Mouse (Mus musculus): ENCODE results near the gene Ehbp1l1. TPM values are rescaled to one million over a fixed set of nuclear protein-coding genes. Genes with fewer than 3 reads are reported as not detected.

The Ehbp1l1 gene
- polyA plus RNA-seq, 1 experiment from 2014 or later: 5.4 TPM

- DNase-seq (ENCODE audit: low spot score, missing footprints): no peak
- Histone ChIP-seq H3K4me1 (ENCODE audit: control insufficient read depth, insufficient read depth, low read length) (peaks cover 40% of the 10 kb centered on the region), H3K27ac (ENCODE audit: low read depth, low read length) (no peak overlapping the region)
Measured at GRCm38 (mm10) chr19:5726961-5727578, 953 bp upstream of the Ehbp1l1 start.

GRCm38 (mm10) chr19:5725029-5725707 is 949 bp downstream of the Ehbp1l1 start:
- no peak for DNase-seq (ENCODE audit: low spot score, missing footprints)
- WGBS: 82% methylated on average over 12 of the region's 12 CpGs
- Histone ChIP-seq H3K4me1 (ENCODE audit: control insufficient read depth, insufficient read depth, low read length) (peaks cover 26% of the 10 kb centered on the region), H3K27me3 (ENCODE audit: control insufficient read depth, insufficient read depth, low read length) (no peaks in the 10 kb centered on the region), H3K4me3 (ENCODE audit: low read depth, low read length) (peak overlapping the region; percentile 11; the same call in 1 of the 2 replicates), H3K4me2 (peak overlapping the region; percentile 40), H3K9me3 (ENCODE audit: control insufficient read depth, low read length) (no peaks in the 10 kb centered on the region), H3K27ac (ENCODE audit: low read depth, low read length) (no peak overlapping the region), H3K36me3 (ENCODE audit: control insufficient read depth, insufficient read depth, low read length) (peaks cover 16% of the 10 kb centered on the region), H3K9ac (ENCODE audit: low read length) (no peak overlapping the region)
- no peak for ATAC-seq (ENCODE audit: low FRiP score)

More at GRCm38 (mm10) chr19:5726961-5727578, 953 bp upstream of the Ehbp1l1 start:
- Histone ChIP-seq H3K4me2 (peak overlapping the region; percentile 67), H3K27me3 (ENCODE audit: control insufficient read depth, insufficient read depth, low read length) (no peaks in the 10 kb centered on the region), H3K9me3 (ENCODE audit: control insufficient read depth, low read length) (no peaks in the 10 kb centered on the region), H3K4me3 (ENCODE audit: low read depth, low read length) (peak overlapping the region; percentile 95), H3K36me3 (ENCODE audit: control insufficient read depth, insufficient read depth, low read length) (0 out of 2 replicates have a peak, but pooled peaks cover 2% of the 10 kb centered on the region), H3K9ac (ENCODE audit: low read length) (peak overlapping the region; percentile 34; the same call in 1 of the 2 replicates)
- WGBS: 79% methylated on average over 15 of the region's 15 CpGs
- no peak for ATAC-seq (ENCODE audit: low FRiP score)

DNA sequence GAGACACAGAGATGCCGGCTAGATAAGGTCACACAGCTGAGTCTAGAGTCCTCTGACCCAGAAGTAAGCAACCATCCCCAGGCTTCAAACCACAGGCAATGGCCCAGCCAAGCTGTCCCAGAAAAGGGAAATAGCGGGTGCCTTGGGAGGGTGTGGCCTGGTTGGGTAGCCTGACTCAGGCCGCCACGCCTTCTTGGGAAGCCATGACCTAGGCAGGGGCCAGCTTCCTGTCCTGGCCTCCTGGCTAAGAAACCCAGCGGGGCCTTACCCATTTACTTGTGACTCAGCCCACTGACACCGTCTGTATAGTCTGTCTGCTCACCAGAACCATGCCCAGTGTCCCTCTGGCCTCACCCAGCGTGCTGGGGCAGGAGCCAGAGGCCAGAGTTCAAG is 1.6 kb downstream of the Ehbp1l1 start:
- peaks cover 22% of the 10 kb centered on the region for H3K4me1 ChIP-seq (ENCODE audit: control insufficient read depth, insufficient read depth, low read length)
- no peak overlapping the region for H3K9ac ChIP-seq (ENCODE audit: low read length)
- WGBS: 77% methylated on average over 7 of the region's 7 CpGs

GRCm38 (mm10) chr19:5723934-5724548 is 2.1 kb downstream of the Ehbp1l1 start:
- H3K4me3 ChIP-seq (ENCODE audit: low read depth, low read length): no peak overlapping the region
- no peak overlapping the region; the same call in 1 of the 2 replicates for H3K9ac ChIP-seq (ENCODE audit: low read length)
- H3K4me2 ChIP-seq: no peak overlapping the region
- peaks cover 24% of the 10 kb centered on the region for H3K36me3 ChIP-seq (ENCODE audit: control insufficient read depth, insufficient read depth, low read length)
- no peaks in the 10 kb centered on the region for H3K9me3 ChIP-seq (ENCODE audit: control insufficient read depth, low read length)
- peaks cover 22% of the 10 kb centered on the region for H3K4me1 ChIP-seq (ENCODE audit: control insufficient read depth, insufficient read depth, low read length)
- no peak for DNase-seq (ENCODE audit: low spot score, missing footprints)
- 64% methylated on average over 4 of the region's 4 CpGs for WGBS
- no peak overlapping the region for H3K27ac ChIP-seq (ENCODE audit: low read depth, low read length)
- no peak for ATAC-seq (ENCODE audit: low FRiP score)
- no peaks in the 10 kb centered on the region for H3K27me3 ChIP-seq (ENCODE audit: control insufficient read depth, insufficient read depth, low read length)

More for the DNA sequence above, 1.6 kb downstream of the Ehbp1l1 start:
- Histone ChIP-seq H3K9me3 (ENCODE audit: control insufficient read depth, low read length) (no peaks in the 10 kb centered on the region), H3K27ac (ENCODE audit: low read depth, low read length) (no peak overlapping the region), H3K36me3 (ENCODE audit: control insufficient read depth, insufficient read depth, low read length) (peaks cover 23% of the 10 kb centered on the region), H3K4me2 (no peak overlapping the region), H3K4me3 (ENCODE audit: low read depth, low read length) (no peak overlapping the region; the same call in 1 of the 2 replicates), H3K27me3 (ENCODE audit: control insufficient read depth, insufficient read depth, low read length) (no peaks in the 10 kb centered on the region)
- no peak for ATAC-seq (ENCODE audit: low FRiP score)
- no peak for DNase-seq (ENCODE audit: low spot score, missing footprints)

- no peak overlapping the region for H3K4me3 ChIP-seq (ENCODE audit: low read depth, low read length)
- DNase-seq (ENCODE audit: low spot score, missing footprints) (no peak), ATAC-seq (ENCODE audit: low FRiP score) (no peak)
- H3K4me2 ChIP-seq: no peak overlapping the region
- H3K4me1 ChIP-seq (ENCODE audit: control insufficient read depth, insufficient read depth, low read length): peaks cover 15% of the 10 kb centered on the region
- no peaks in the 10 kb centered on the region for H3K27me3 ChIP-seq (ENCODE audit: control insufficient read depth, insufficient read depth, low read length)
- peaks cover 24% of the 10 kb centered on the region for H3K36me3 ChIP-seq (ENCODE audit: control insufficient read depth, insufficient read depth, low read length)
- no peak overlapping the region for H3K27ac ChIP-seq (ENCODE audit: low read depth, low read length)
- H3K9ac ChIP-seq (ENCODE audit: low read length): no peak overlapping the region
- no peaks in the 10 kb centered on the region for H3K9me3 ChIP-seq (ENCODE audit: control insufficient read depth, low read length)
- WGBS: 88% methylated on average over 7 of the region's 7 CpGs
Measured at GRCm38 (mm10) chr19:5722848-5723425, 3.2 kb downstream of the Ehbp1l1 start.

DNA sequence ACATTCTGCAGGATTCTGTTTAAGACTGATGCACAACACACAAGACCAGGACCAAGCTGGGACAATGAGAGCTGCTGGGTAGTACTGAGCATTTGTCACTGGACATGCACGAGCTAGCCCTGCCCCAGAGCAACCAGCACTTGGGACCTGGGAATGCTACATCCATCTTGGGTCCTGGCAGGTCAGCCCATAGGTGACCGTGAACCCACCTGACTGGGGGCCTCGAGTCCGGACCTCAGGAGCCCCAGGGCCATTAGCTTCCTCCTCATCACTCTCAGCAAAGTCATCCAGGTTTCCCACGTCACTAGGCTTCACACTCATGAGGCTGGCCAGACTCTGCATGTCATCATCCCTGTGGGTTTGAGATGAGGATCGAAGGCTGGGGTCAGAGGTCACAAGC is 4.9 kb downstream of the Ehbp1l1 start:
- H3K4me3 ChIP-seq (ENCODE audit: low read depth, low read length): no peak overlapping the region
- 85% methylated on average over 6 of the region's 6 CpGs for WGBS
- no peaks in the 10 kb centered on the region for H3K27me3 ChIP-seq (ENCODE audit: control insufficient read depth, insufficient read depth, low read length)
- peaks cover 24% of the 10 kb centered on the region for H3K36me3 ChIP-seq (ENCODE audit: control insufficient read depth, insufficient read depth, low read length)
- H3K27ac ChIP-seq (ENCODE audit: low read depth, low read length): no peak overlapping the region
- DNase-seq (ENCODE audit: low spot score, missing footprints) (no peak), ATAC-seq (ENCODE audit: low FRiP score) (no peak)
- H3K9ac ChIP-seq (ENCODE audit: low read length): no peak overlapping the region
- H3K4me1 ChIP-seq (ENCODE audit: control insufficient read depth, insufficient read depth, low read length): peaks cover 10% of the 10 kb centered on the region
- no peak overlapping the region for H3K4me2 ChIP-seq
- H3K9me3 ChIP-seq (ENCODE audit: control insufficient read depth, low read length): no peaks in the 10 kb centered on the region

DNA sequence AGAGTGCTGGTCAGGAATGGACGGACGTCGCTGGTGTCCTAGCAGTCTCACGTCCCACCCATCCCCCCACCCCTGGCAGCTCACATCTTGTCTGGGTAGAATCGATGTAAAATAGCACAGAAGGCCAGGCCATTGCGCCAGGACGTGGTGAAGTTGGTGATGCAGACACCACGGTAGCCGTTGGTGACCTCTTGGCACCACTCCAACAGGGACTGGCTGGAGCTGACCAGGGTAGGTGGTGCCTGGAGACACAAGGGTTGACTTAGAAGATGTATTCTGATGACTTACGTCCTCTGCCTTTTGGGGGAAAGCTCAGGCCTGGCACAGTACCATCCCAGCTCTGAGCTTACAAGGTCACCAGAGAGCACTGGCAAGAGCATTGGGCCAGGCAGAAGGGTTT is 9.2 kb downstream of the Ehbp1l1 start:
- H3K4me2 ChIP-seq: no peak overlapping the region
- H3K9ac ChIP-seq (ENCODE audit: low read length): no peak overlapping the region
- ATAC-seq (ENCODE audit: low FRiP score) (peak; percentile 39; the same call in 1 of the 2 replicates), DNase-seq (ENCODE audit: low spot score, missing footprints) (peak; percentile 84)
- H3K9me3 ChIP-seq (ENCODE audit: control insufficient read depth, low read length): no peaks in the 10 kb centered on the region
- H3K4me1 ChIP-seq (ENCODE audit: control insufficient read depth, insufficient read depth, low read length): peaks cover 19% of the 10 kb centered on the region
- WGBS: 58% methylated on average over 10 of the region's 10 CpGs
- no peak overlapping the region for H3K27ac ChIP-seq (ENCODE audit: low read depth, low read length)
- no peaks in the 10 kb centered on the region for H3K27me3 ChIP-seq (ENCODE audit: control insufficient read depth, insufficient read depth, low read length)
- peaks cover 22% of the 10 kb centered on the region for H3K36me3 ChIP-seq (ENCODE audit: control insufficient read depth, insufficient read depth, low read length)
- no peak overlapping the region for H3K4me3 ChIP-seq (ENCODE audit: low read depth, low read length)

DNA sequence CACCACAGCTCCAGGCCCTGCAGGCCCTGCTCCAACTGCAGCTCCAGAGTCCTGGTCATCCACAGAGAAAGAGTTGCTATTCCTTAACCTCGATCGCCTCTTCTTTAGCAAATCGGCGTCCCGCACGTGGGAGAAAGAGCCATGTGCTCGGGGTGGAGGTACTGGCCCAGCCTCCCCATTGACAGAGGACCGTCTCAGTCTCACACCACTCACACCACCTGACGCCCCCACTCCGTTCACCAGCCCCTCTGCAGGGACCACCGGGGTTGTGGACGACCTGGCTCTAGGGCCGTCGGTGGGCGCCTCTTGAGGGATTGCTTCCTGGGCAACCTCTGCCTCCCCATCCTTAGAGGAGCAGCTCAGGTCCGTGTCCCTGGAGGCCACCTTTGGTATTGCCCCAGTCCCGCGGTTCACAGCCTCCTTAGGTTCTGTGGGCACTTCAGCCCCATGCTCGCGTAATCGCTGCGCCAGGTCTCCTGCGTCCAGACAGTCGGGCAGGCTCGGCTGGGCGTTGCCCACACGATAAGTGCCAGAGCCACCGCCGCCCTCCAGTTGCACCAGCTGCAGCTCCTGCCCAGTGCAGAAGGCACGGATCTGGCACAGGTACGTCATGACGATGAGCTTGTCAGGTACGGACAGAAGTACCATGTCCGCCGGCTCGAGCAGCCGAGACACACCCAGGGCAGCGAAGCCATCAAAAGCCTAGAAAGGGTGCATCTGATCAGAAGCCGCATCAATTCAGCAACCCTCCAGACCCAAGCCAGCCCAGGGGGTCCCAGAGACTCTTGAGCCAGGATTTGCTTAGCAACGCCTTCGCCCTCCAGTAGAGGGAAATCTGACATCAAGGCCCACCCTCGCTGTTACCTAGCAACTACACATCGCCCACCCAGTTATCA is 10.1 kb downstream of the Ehbp1l1 start:
- Histone ChIP-seq H3K27ac (ENCODE audit: low read depth, low read length) (no peak overlapping the region), H3K4me3 (ENCODE audit: low read depth, low read length) (no peak overlapping the region), H3K4me1 (ENCODE audit: control insufficient read depth, insufficient read depth, low read length) (peaks cover 19% of the 10 kb centered on the region), H3K36me3 (ENCODE audit: control insufficient read depth, insufficient read depth, low read length) (peaks cover 18% of the 10 kb centered on the region), H3K4me2 (peak overlapping the region; percentile 40), H3K27me3 (ENCODE audit: control insufficient read depth, insufficient read depth, low read length) (no peaks in the 10 kb centered on the region), H3K9ac (ENCODE audit: low read length) (peak overlapping the region; percentile 40), H3K9me3 (ENCODE audit: control insufficient read depth, low read length) (no peaks in the 10 kb centered on the region)
- peak; percentile 78 for ATAC-seq (ENCODE audit: low FRiP score)
- DNase-seq (ENCODE audit: low spot score, missing footprints): peak; percentile 93
- 15% methylated on average over 43 of the region's 43 CpGs for WGBS
